Mouse (Mus musculus): Measurements from ENCODE around the gene Gm17304. TPM values are rescaled to one million over a fixed set of nuclear protein-coding genes. Genes with fewer than 3 reads are reported as not detected.
A peak's percentile ranks its signal among the peaks of the same experiment; 100 is the strongest.

Gm17304 gene
- polyA plus RNA-seq, 1 experiment from 2014 or later = not detected

- Histone ChIP-seq H3K27me3 (replicated peaks) (no peaks in the 10 kb centered on the region), H3K27ac (no peak overlapping the region), H3K4me1 (no peaks in the 10 kb centered on the region), H3K36me3 (replicated peaks) (peaks cover 3% of the 10 kb centered on the region; the same call in 1 of the 2 replicates), H3K9me3 (no peaks in the 10 kb centered on the region), H3K9ac (no peak overlapping the region), H3K4me3 (no peak overlapping the region), H3K4me2 (no peak overlapping the region)
- ATAC-seq (replicated peaks) = no peak
Observed at GRCm38 (mm10) chr5:106594388-106594787, 14.5 kb upstream of the Gm17304 start.

- Histone ChIP-seq H3K4me1 (no peaks in the 10 kb centered on the region), H3K9me3 (no peaks in the 10 kb centered on the region), H3K4me2 (no peak overlapping the region), H3K9ac (no peak overlapping the region), H3K27me3 (replicated peaks) (no peaks in the 10 kb centered on the region), H3K4me3 (no peak overlapping the region), H3K27ac (no peak overlapping the region), H3K36me3 (replicated peaks) (no peaks in the 10 kb centered on the region; the same call in 1 of the 2 replicates)
- WGBS = 73% methylated on average over 2 of the region's 2 CpGs
- no peak; the same call in 1 of the 2 replicates for ATAC-seq (replicated peaks)
Observed at GRCm38 (mm10) chr5:106597472-106597871, 11.4 kb upstream of the Gm17304 start.

GRCm38 (mm10) chr5:106599482-106599881 is 9.4 kb upstream of the Gm17304 start:
- Histone ChIP-seq H3K36me3 (replicated peaks) (no peaks in the 10 kb centered on the region; the same call in 1 of the 2 replicates), H3K4me2 (no peak overlapping the region), H3K27ac (0 out of 2 replicates have a peak overlapping the region, but pooled peaks have one; percentile 32), H3K27me3 (replicated peaks) (no peaks in the 10 kb centered on the region), H3K9ac (no peak overlapping the region), H3K4me1 (no peaks in the 10 kb centered on the region), H3K9me3 (no peaks in the 10 kb centered on the region), H3K4me3 (no peak overlapping the region)
- whole genome bisulfite sequencing = 36% methylated on average over 8 of the region's 8 CpGs
- peak; percentile 50; the same call in 1 of the 2 replicates for ATAC-seq (replicated peaks)

GRCm38 (mm10) chr5:106604381-106604780 is 4.5 kb upstream of the Gm17304 start:
- H3K27ac ChIP-seq = no peak overlapping the region
- ATAC-seq (replicated peaks) = no peak
- H3K27me3 ChIP-seq (replicated peaks) = no peaks in the 10 kb centered on the region
- H3K4me2 ChIP-seq = no peak overlapping the region
- WGBS = 95% methylated on average over 5 of the region's 5 CpGs
- H3K4me1 ChIP-seq = no peaks in the 10 kb centered on the region
- no peak overlapping the region for H3K9ac ChIP-seq
- H3K36me3 ChIP-seq (replicated peaks) = no peaks in the 10 kb centered on the region
- H3K9me3 ChIP-seq = no peaks in the 10 kb centered on the region
- H3K4me3 ChIP-seq = no peak overlapping the region

GRCm38 (mm10) chr5:106605096-106605495 is 3.8 kb upstream of the Gm17304 start:
- Histone ChIP-seq H3K27me3 (replicated peaks) (no peaks in the 10 kb centered on the region), H3K9ac (no peak overlapping the region), H3K4me3 (no peak overlapping the region), H3K36me3 (replicated peaks) (no peaks in the 10 kb centered on the region), H3K4me2 (no peak overlapping the region), H3K27ac (no peak overlapping the region), H3K9me3 (no peaks in the 10 kb centered on the region), H3K4me1 (no peaks in the 10 kb centered on the region)
- WGBS = 84% methylated on average over 6 of the region's 6 CpGs
- ATAC-seq (replicated peaks) = no peak

- ATAC-seq (replicated peaks) = no peak
- no peaks in the 10 kb centered on the region for H3K27me3 ChIP-seq (replicated peaks)
- no peak overlapping the region for H3K27ac ChIP-seq
- H3K9me3 ChIP-seq = no peaks in the 10 kb centered on the region
- no peak overlapping the region for H3K4me3 ChIP-seq
- H3K9ac ChIP-seq = no peak overlapping the region
- H3K4me1 ChIP-seq = no peaks in the 10 kb centered on the region
- no peaks in the 10 kb centered on the region for H3K36me3 ChIP-seq (replicated peaks)
- H3K4me2 ChIP-seq = no peak overlapping the region
- 82% methylated on average over 5 of the region's 5 CpGs for WGBS
Observed at GRCm38 (mm10) chr5:106607081-106607480, 1.8 kb upstream of the Gm17304 start.

GRCm38 (mm10) chr5:106612151-106612550 is 3.3 kb downstream of the Gm17304 start:
- 97% methylated on average over 2 of the region's 2 CpGs for WGBS
- ATAC-seq (replicated peaks) = no peak
- H3K9ac ChIP-seq = no peak overlapping the region
- H3K27me3 ChIP-seq (replicated peaks) = no peaks in the 10 kb centered on the region
- H3K4me3 ChIP-seq = no peak overlapping the region
- no peak overlapping the region for H3K4me2 ChIP-seq
- H3K27ac ChIP-seq = no peak overlapping the region
- no peaks in the 10 kb centered on the region for H3K36me3 ChIP-seq (replicated peaks)
- no peaks in the 10 kb centered on the region for H3K9me3 ChIP-seq
- no peaks in the 10 kb centered on the region for H3K4me1 ChIP-seq

GRCm38 (mm10) chr5:106614570-106614969 is 5.7 kb downstream of the Gm17304 start:
- no peaks in the 10 kb centered on the region for H3K27me3 ChIP-seq (replicated peaks)
- no peak for ATAC-seq (replicated peaks)
- H3K4me3 ChIP-seq = no peak overlapping the region
- no peaks in the 10 kb centered on the region for H3K36me3 ChIP-seq (replicated peaks)
- no peak overlapping the region for H3K4me2 ChIP-seq
- WGBS = 87% methylated on average over 7 of the region's 7 CpGs
- H3K4me1 ChIP-seq = no peaks in the 10 kb centered on the region
- H3K9ac ChIP-seq = no peak overlapping the region
- no peaks in the 10 kb centered on the region for H3K9me3 ChIP-seq
- no peak overlapping the region for H3K27ac ChIP-seq

- 94% methylated on average over 2 of the region's 2 CpGs for WGBS
- H3K4me1 ChIP-seq = no peaks in the 10 kb centered on the region
- H3K9ac ChIP-seq = no peak overlapping the region
- H3K27ac ChIP-seq = no peak overlapping the region
- H3K36me3 ChIP-seq (replicated peaks) = no peaks in the 10 kb centered on the region
- H3K4me2 ChIP-seq = no peak overlapping the region
- H3K27me3 ChIP-seq (replicated peaks) = no peaks in the 10 kb centered on the region
- ATAC-seq (replicated peaks) = no peak
- no peaks in the 10 kb centered on the region for H3K9me3 ChIP-seq
- no peak overlapping the region for H3K4me3 ChIP-seq
Observed at GRCm38 (mm10) chr5:106615006-106615405, 6.1 kb downstream of the Gm17304 start.

- WGBS = 96% methylated on average over 6 of the region's 6 CpGs
- H3K4me2 ChIP-seq = no peak overlapping the region
- ATAC-seq (replicated peaks) = no peak
Observed at GRCm38 (mm10) chr5:106620446-106620845, 11.5 kb downstream of the Gm17304 start.

GRCm38 (mm10) chr5:106622193-106622592 is 13.3 kb downstream of the Gm17304 start:
- Histone ChIP-seq H3K27me3 (replicated peaks) (no peaks in the 10 kb centered on the region), H3K4me1 (no peaks in the 10 kb centered on the region), H3K9ac (no peak overlapping the region), H3K4me2 (no peak overlapping the region), H3K27ac (no peak overlapping the region), H3K9me3 (no peaks in the 10 kb centered on the region), H3K36me3 (replicated peaks) (no peaks in the 10 kb centered on the region), H3K4me3 (no peak overlapping the region)
- 89% methylated on average over 5 of the region's 5 CpGs for WGBS
- ATAC-seq (replicated peaks) = no peak

More at GRCm38 (mm10) chr5:106620446-106620845, 11.5 kb downstream of the Gm17304 start:
- Histone ChIP-seq H3K4me1 (no peaks in the 10 kb centered on the region), H3K4me3 (no peak overlapping the region), H3K9ac (no peak overlapping the region), H3K36me3 (replicated peaks) (no peaks in the 10 kb centered on the region), H3K27me3 (replicated peaks) (no peaks in the 10 kb centered on the region), H3K27ac (no peak overlapping the region), H3K9me3 (no peaks in the 10 kb centered on the region)

- no peak overlapping the region for H3K27ac ChIP-seq
- H3K4me3 ChIP-seq = no peak overlapping the region
- H3K4me1 ChIP-seq = peaks cover 2% of the 10 kb centered on the region; the same call in 1 of the 2 replicates
- ATAC-seq (replicated peaks) = no peak
- no peak overlapping the region for H3K9ac ChIP-seq
- H3K36me3 ChIP-seq (replicated peaks) = no peaks in the 10 kb centered on the region
- no peaks in the 10 kb centered on the region for H3K9me3 ChIP-seq
- H3K4me2 ChIP-seq = no peak overlapping the region
- no peaks in the 10 kb centered on the region for H3K27me3 ChIP-seq (replicated peaks)
- 90% methylated on average over 4 of the region's 4 CpGs for WGBS
Observed at GRCm38 (mm10) chr5:106623337-106623736, 14.4 kb downstream of the Gm17304 start.

- Histone ChIP-seq H3K27me3 (replicated peaks) (no peaks in the 10 kb centered on the region), H3K4me2 (no peak overlapping the region), H3K4me3 (no peak overlapping the region), H3K36me3 (replicated peaks) (no peaks in the 10 kb centered on the region), H3K9me3 (no peaks in the 10 kb centered on the region), H3K4me1 (peaks cover 13% of the 10 kb centered on the region; the same call in 1 of the 2 replicates), H3K27ac (no peak overlapping the region), H3K9ac (no peak overlapping the region)
- ATAC-seq (replicated peaks) = no peak
- 79% methylated on average over 8 of the region's 8 CpGs for WGBS
Observed at GRCm38 (mm10) chr5:106628369-106629149, 19.7 kb downstream of the Gm17304 start.
